Mouse (Mus musculus) neural tube, embryonic 12.5 days (tissue): ENCODE data around the gene Ppp1ca. TPM values are rescaled to one million over a fixed set of nuclear protein-coding genes. Genes with fewer than 3 reads are reported as not detected.

Source experiments
- ATAC-seq: fragments of 200-750 bp; cut with Nextera tagmentation; 2 replicates; pipeline ENCODE4 v1.8.0; 2017; ENCODE audit warnings: low read depth, mild to moderate bottlenecking, moderate TSS enrichment, moderate library complexity; ENCODE audit not compliant: low FRiP score
- H3K27ac ChIP-seq: fragments of 300-500 bp; sonication (generic); 2 replicates; pipeline ENCODE4 v1.5.1; 2016
- H3K27me3 ChIP-seq: fragments of 300-500 bp; sonication (generic); replicated peaks from 2 replicates; pipeline ENCODE4 v1.6.1; 2016; ENCODE audit warnings: mild to moderate bottlenecking
- H3K36me3 ChIP-seq: fragments of 300-500 bp; sonication (generic); 2 replicates; pipeline ENCODE4 v1.6.1; 2016; ENCODE audit warnings: mild to moderate bottlenecking
- H3K4me1 ChIP-seq: fragments of 300-500 bp; sonication (generic); 2 replicates; pipeline ENCODE4 v1.6.1; 2016
- H3K4me2 ChIP-seq: fragments of 300-500 bp; sonication (generic); replicated peaks from 2 replicates; pipeline ENCODE4 v1.6.1; 2016; ENCODE audit warnings: mild to moderate bottlenecking
- H3K4me3 ChIP-seq: fragments of 300-500 bp; sonication (generic); 2 replicates; pipeline ENCODE4 v1.5.1; 2016
- H3K9ac ChIP-seq: fragments of 300-500 bp; sonication (generic); 2 replicates; pipeline ENCODE4 v1.6.1; 2016; ENCODE audit warnings: mild to moderate bottlenecking
- H3K9me3 ChIP-seq: fragments of 300-500 bp; sonication (generic); 2 replicates; pipeline ENCODE4 v1.6.1; 2016; ENCODE audit warnings: mild to moderate bottlenecking
- WGBS: fragments of 180-500 bp; shearing (Covaris S2); methylation state at CpG from one replicate; pipeline ENCODE4 v1.1.7; 2016; 5-methylcytosine and 5-hydroxymethylcytosine counted together
- microRNA-seq: library from miRNA; unstranded; fragments of <30 nt; microRNA quantifications from one replicate; pipeline ENCODE4, GENCODE M21; 2017
- polyA plus RNA-seq: library from polyadenylated mRNA; unstranded; fragments of >200 nt; fragmentation: Nextera tagmentation; extraction: Ambion mirVana; gene quantifications from 2 replicates; pipeline ENCODE4 v1.2.1, GENCODE M21; 2016

The Ppp1ca gene
- polyA plus RNA-seq, 1 experiment from 2014 or later, result 753 TPM

DNA sequence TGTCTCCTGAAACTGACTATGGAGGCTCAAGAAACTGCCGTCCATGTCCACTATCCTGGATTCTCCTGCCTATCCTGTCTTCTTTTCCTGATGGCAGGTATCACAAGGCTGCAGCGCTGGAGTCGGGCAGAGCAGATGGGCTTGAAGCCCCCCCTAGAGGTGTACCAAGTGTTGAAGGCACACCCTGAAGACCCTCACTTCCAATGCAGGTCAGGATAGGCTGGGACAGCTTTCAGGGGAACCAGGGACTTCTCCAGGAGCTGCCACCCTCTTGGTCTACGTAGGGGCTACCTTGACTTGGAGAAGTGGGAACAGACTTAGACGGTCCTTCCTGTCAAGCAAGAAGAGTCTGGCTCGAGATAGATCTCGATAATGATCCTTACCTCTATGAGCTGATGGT lies 40.8 kb downstream of the Ppp1ca start:
- Histone ChIP-seq H3K4me2 (peak overlapping the region; percentile 84), H3K27ac (no peak overlapping the region), H3K36me3 (no peaks in the 10 kb centered on the region), H3K27me3 (peaks cover 6% of the 10 kb centered on the region), H3K4me1 (peaks cover 6% of the 10 kb centered on the region), H3K9me3 (no peaks in the 10 kb centered on the region), H3K9ac (no peak overlapping the region), H3K4me3 (no peak overlapping the region)
- 80% methylated on average over 7 of the region's 7 CpGs for WGBS
- ATAC-seq, result no peak

DNA sequence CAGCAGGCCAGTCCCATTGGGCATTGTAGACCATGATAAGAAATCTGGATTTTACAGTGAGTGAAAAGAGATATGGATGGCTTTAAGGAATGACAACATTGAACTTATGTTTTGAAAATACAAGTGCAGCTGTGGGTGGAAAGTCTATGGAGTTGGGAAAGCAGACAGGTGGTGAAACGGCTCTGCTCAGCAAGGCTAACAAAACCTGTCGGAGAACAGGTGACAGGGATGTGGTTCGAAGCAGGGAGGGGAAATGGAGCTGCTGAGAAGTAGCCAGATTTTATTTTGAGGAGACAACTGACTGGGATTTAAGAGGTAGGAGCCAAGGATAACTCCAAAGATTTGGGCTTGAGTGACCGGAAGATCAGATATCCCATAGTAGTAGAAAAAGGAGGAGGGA lies 42.7 kb downstream of the Ppp1ca start:
- Histone ChIP-seq H3K4me2 (no peak overlapping the region), H3K4me3 (no peak overlapping the region), H3K36me3 (no peaks in the 10 kb centered on the region), H3K27ac (no peak overlapping the region), H3K4me1 (peaks cover 6% of the 10 kb centered on the region), H3K27me3 (peaks cover 6% of the 10 kb centered on the region; the same call in 1 of the 2 replicates), H3K9me3 (no peaks in the 10 kb centered on the region), H3K9ac (no peak overlapping the region)
- WGBS, result 81% methylated on average over 4 of the region's 4 CpGs
- no peak for ATAC-seq

DNA sequence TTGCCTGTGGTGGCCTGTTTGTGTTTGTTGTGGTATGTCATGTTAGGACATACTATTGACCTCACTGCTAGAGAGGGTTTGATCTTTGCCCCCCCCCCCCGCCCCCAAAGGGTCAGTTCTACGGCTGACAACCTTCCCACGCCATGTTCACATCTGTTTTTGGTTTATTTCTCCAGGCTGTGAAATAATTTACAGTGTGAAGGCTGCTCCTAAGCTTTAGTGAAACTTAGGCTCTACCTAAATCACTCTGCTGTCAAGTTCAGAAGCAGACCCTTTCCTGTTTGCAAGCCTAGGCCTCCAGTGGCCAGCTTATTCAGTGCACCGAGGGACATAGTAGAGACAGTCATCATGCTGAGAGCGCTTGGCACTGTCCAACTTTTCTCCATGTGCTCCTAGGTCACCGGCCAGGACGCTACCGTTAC lies 48.4 kb downstream of the Ppp1ca start:
- 65% methylated on average over 8 of the region's 8 CpGs for WGBS

DNA sequence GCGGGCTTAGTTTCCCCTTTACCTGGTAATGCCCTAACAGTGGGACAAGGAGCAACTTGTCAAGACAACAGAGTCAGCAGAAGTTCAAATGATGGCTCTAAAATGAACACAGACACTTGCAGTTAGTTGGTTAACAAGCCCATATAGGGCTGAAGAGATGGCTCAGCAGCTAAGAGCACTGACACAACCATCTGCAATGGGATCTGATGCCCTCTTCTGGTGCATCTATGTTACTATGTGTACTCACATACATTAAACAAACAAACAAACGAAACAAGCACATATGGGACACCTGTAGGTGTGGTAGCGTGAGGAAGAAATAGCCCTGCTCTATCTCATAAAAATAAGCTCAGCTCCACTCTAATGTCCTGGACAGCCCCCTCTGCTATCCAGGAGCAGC lies 50.6 kb downstream of the Ppp1ca start:
- H3K27me3 ChIP-seq, result 0 out of 2 replicates have a peak, but pooled peaks cover 3% of the 10 kb centered on the region
- ATAC-seq, result no peak

More for the DNA sequence above, 48.4 kb downstream of the Ppp1ca start:
- H3K27ac ChIP-seq, result no peak overlapping the region
- H3K9me3 ChIP-seq, result no peaks in the 10 kb centered on the region
- H3K4me3 ChIP-seq, result no peak overlapping the region
- H3K4me2 ChIP-seq, result no peak overlapping the region
- H3K27me3 ChIP-seq, result 0 out of 2 replicates have a peak, but pooled peaks cover 3% of the 10 kb centered on the region
- no peaks in the 10 kb centered on the region for H3K4me1 ChIP-seq
- no peaks in the 10 kb centered on the region for H3K36me3 ChIP-seq
- ATAC-seq, result no peak
- H3K9ac ChIP-seq, result no peak overlapping the region

DNA sequence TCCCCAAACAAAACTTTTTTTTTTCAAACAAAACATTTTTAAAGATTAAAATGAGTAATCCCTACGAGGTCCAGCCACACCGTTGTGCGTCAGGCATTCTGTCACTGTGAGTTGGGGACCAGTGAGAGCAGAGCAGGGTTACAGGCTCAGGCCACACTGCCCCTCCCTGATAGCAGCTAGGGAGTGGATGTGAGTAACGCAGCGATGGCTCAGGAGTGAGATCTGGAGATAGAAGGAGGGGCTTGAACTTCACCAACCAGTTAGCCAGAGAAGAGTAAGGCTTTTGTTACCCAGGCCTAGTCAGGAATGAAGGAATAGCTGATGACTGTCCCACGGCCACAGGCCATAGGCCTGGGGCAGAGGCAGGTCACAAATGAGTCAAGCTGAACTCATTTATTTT lies 52.9 kb downstream of the Ppp1ca start:
- no peaks in the 10 kb centered on the region for H3K9me3 ChIP-seq
- H3K27me3 ChIP-seq, result no peaks in the 10 kb centered on the region
- no peak overlapping the region for H3K27ac ChIP-seq
- H3K4me1 ChIP-seq, result no peaks in the 10 kb centered on the region
- no peak for ATAC-seq
- H3K4me2 ChIP-seq, result no peak overlapping the region
- H3K4me3 ChIP-seq, result no peak overlapping the region
- H3K36me3 ChIP-seq, result no peaks in the 10 kb centered on the region
- 77% methylated on average over 6 of the region's 6 CpGs for WGBS
- no peak overlapping the region for H3K9ac ChIP-seq

More for the DNA sequence above, 50.6 kb downstream of the Ppp1ca start:
- Histone ChIP-seq H3K4me2 (no peak overlapping the region), H3K9ac (no peak overlapping the region), H3K27ac (no peak overlapping the region), H3K4me3 (no peak overlapping the region), H3K4me1 (no peaks in the 10 kb centered on the region), H3K9me3 (no peaks in the 10 kb centered on the region), H3K36me3 (no peaks in the 10 kb centered on the region)
- WGBS, result 70% methylated on average over 3 of the region's 3 CpGs

Small RNA genes lying within 50 kb of the gene (microRNA-seq; reads per million reads assigned to microRNA genes)
- gene Gm26115, result not detected

Other genes with a start within 250 kb of the Ppp1ca start
- not detected in 2 replicates for gene Aldh3b3, start 233.4 kb upstream of the Ppp1ca start, polyA plus RNA-seq
- gene Aldh3b2, start 219.7 kb upstream of the Ppp1ca start, polyA plus RNA-seq, result 0.65 and 0.68 TPM in 2 replicates
- gene Acy3, start 205.5 kb upstream of the Ppp1ca start, polyA plus RNA-seq, result 2.8 and 3.2 TPM in 2 replicates
- not detected in 2 replicates for gene Tbx10, start 199.3 kb upstream of the Ppp1ca start, polyA plus RNA-seq
- 20.6 and 22.8 TPM in 2 replicates for gene Nudt8, start 191.5 kb upstream of the Ppp1ca start, polyA plus RNA-seq
- gene Gm49405, start 191.4 kb upstream of the Ppp1ca start, polyA plus RNA-seq, result 4.3 TPM in 2 replicates
- 4.5 and 6.0 TPM in 2 replicates for gene Doc2g, start 188.8 kb upstream of the Ppp1ca start, polyA plus RNA-seq
- 201 and 209 TPM in 2 replicates for gene Ndufv1, start 179.3 kb upstream of the Ppp1ca start, polyA plus RNA-seq
- gene Gstp1, start 154.1 kb upstream of the Ppp1ca start, polyA plus RNA-seq, result 349 and 353 TPM in 2 replicates
- gene Gstp2, start 146.0 kb upstream of the Ppp1ca start, polyA plus RNA-seq, result 1.8 and 2.8 TPM in 2 replicates
- gene Gstp3, start 132.5 kb upstream of the Ppp1ca start, polyA plus RNA-seq, result not detected in 2 replicates
- not detected in 2 replicates for gene Cabp2, start 110.5 kb upstream of the Ppp1ca start, polyA plus RNA-seq
- 73.6 and 75.9 TPM in 2 replicates for gene Cdk2ap2, start 94.9 kb upstream of the Ppp1ca start, polyA plus RNA-seq
- gene Pitpnm1, start 92.1 kb upstream of the Ppp1ca start, polyA plus RNA-seq, result 26.2 and 27.8 TPM in 2 replicates
- 67.3 and 69.4 TPM in 2 replicates for gene Aip, start 66.2 kb upstream of the Ppp1ca start, polyA plus RNA-seq
- not detected in 2 replicates for gene Gpr152, start 52.3 kb upstream of the Ppp1ca start, polyA plus RNA-seq
- gene Cabp4, start 48.0 kb upstream of the Ppp1ca start, polyA plus RNA-seq, result 0.13 and 0.19 TPM in 2 replicates
- gene Coro1b, start 43.4 kb upstream of the Ppp1ca start, polyA plus RNA-seq, result 128 and 131 TPM in 2 replicates
- 0.92 and 0.94 TPM in 2 replicates for gene Ptprcap, start 38.5 kb upstream of the Ppp1ca start, polyA plus RNA-seq
- gene Rps6kb2, start 28.7 kb upstream of the Ppp1ca start, polyA plus RNA-seq, result 62.3 and 71.7 TPM in 2 replicates
- gene Carns1, start 16.6 kb upstream of the Ppp1ca start, polyA plus RNA-seq, result 3.9 and 4.8 TPM in 2 replicates
- 1.1 and 1.4 TPM in 2 replicates for gene Tbc1d10c, start 781 bp upstream of the Ppp1ca start, polyA plus RNA-seq
- gene Rad9a, start 9.6 kb downstream of the Ppp1ca start, polyA plus RNA-seq, result 25.9 and 34.0 TPM in 2 replicates
- 0.87 and 0.95 TPM in 2 replicates for gene Clcf1, start 22.2 kb downstream of the Ppp1ca start, polyA plus RNA-seq
- gene AC109138.7, start 22.3 kb downstream of the Ppp1ca start, polyA plus RNA-seq, result not detected in 2 replicates
- gene Pold4, start 39.8 kb downstream of the Ppp1ca start, polyA plus RNA-seq, result 18.7 and 19.8 TPM in 2 replicates
- gene Ssh3, start 77.1 kb downstream of the Ppp1ca start, polyA plus RNA-seq, result 5.9 and 7.0 TPM in 2 replicates
- gene Ankrd13d, start 91.1 kb downstream of the Ppp1ca start, polyA plus RNA-seq, result 18.5 and 19.0 TPM in 2 replicates
- 19.7 and 21.2 TPM in 2 replicates for gene Grk2, start 114.2 kb downstream of the Ppp1ca start, polyA plus RNA-seq
- gene Kdm2a, start 206.2 kb downstream of the Ppp1ca start, polyA plus RNA-seq, result 49.6 and 51.7 TPM in 2 replicates
- 10.3 and 11.6 TPM in 2 replicates for gene Rhod, start 247.4 kb downstream of the Ppp1ca start, polyA plus RNA-seq